Mouse (Mus musculus): ENCODE measurements around the gene Inka1. TPM values are rescaled to one million over a fixed set of nuclear protein-coding genes. Genes with fewer than 3 reads are reported as not detected.

Gene Inka1
- polyA plus RNA-seq, 2 experiments from 2014 or later, result 0.63 to 0.87 TPM

GRCm38 (mm10) chr9:107950460-107951355 lies 35.0 kb downstream of the Inka1 start:
- peak; percentile 100 for ATAC-seq

- no peak for ATAC-seq
Observed at GRCm38 (mm10) chr9:107949922-107950235, 35.8 kb downstream of the Inka1 start, which contains the start of gene Traip. Traip (plus strand) TSS chr9:107950136.

DNA sequence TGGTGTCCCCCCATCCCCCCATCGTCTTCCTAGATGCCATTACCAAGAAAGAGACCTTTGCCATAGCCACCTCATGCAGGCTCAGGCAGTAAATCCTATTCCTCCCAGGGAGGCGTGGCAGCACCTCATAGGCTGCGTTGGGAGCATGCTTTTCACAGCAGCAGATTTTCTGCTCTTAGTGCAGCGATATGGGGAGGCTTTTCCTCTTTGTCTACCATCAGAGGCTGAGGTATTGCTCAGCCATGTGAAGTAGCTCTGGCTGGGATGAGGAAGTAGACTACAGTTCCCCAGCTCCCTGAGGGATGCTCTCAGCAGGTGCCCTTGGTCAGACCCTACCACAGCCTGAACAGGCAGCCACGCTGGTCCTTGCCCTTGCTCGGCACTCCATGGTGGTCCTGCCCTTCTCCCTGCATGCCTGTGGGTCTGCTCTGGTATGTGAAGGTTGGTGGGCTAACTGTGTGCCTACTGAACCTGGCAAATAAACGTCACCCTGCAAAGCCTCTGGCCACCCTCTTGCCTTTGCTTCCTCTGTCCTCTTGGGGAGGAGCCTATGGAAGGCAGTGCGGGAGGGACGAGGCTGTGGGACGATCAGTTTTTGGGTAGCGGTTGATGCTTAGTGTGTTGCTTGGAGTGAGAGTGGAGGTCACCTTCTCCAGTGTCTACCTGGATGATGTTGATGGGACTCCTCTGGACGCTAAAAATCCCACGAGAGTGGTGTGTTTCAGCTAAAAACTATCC lies 36.3 kb downstream of the Inka1 start:
- ATAC-seq, result no peak

- no peak for ATAC-seq
Observed at GRCm38 (mm10) chr9:107947241-107948194, 38.2 kb downstream of the Inka1 start.

DNA sequence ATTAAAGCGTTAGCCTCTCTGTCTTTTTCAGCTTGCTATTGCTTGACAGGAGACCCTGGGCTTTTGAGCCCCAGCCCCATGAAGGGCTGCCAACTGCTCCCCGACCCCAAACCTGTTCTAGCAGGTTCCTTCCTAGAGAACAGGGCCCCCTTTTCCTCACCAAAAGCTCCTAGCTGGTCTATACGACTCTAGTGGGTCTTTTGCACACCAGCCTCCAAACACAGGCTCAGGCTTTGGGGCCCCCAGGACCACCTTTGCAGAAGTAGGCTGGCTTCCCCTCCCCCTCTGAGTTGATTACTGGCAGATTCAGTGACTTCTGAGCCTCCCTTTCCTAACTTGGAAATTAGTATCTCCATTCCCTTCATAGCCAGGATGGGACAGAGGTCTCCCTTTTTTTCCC lies 48.8 kb downstream of the Inka1 start:
- ATAC-seq, result no peak

- no peak for ATAC-seq
Observed at GRCm38 (mm10) chr9:107936215-107936822, 49.4 kb downstream of the Inka1 start.

GRCm38 (mm10) chr9:107935790-107936214 lies 49.9 kb downstream of the Inka1 start:
- ATAC-seq, result no peak

DNA sequence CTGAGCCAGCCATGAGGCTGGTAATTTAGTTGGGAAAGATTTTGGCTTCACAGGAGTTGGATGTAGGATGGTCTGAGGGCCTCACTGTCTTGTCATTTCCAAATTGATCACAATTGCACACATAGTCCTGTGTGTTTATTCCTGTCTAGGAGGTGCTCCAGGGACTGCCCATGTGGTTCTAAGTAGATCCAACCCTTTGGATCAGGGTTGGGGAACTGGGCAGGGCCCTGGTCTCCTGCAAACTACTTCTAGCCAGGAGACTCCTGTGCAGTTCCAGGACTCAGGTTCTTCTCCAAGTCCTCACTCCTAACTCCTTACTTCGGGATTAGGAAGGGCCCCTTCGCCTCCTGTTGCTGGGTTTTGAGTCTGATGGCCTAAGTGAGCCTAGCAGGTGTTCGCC lies 50.3 kb downstream of the Inka1 start, which contains the start of gene Camkv:
Camkv (plus strand) TSS at position 301 of the 400 bp plus-strand sequence.
- no peak for ATAC-seq

Other genes starting within 250 kb of the Inka1 start
- 100 to 1,000 TPM; 280 to 324 TPM for gene Rbm5, start 214.9 kb downstream of the Inka1 start, polyA plus RNA-seq (2017; shearing (Covaris generic))
- gene Rbm6, start 112.6 kb downstream of the Inka1 start, polyA plus RNA-seq (2017; shearing (Covaris generic)), result 100 to 1,000 TPM in 1 of 2 experiments, 10 to 100 TPM in 1; 98.3 to 137 TPM
- gene Mon1a, start 97.7 kb downstream of the Inka1 start, polyA plus RNA-seq (2017; shearing (Covaris generic)), result 10 to 100 TPM; 12.8 to 15.4 TPM
- not detected for gene Mst1r, start 79.0 kb downstream of the Inka1 start, polyA plus RNA-seq (2017; shearing (Covaris generic))
- gene Actl11, start 57.4 kb downstream of the Inka1 start, polyA plus RNA-seq (2017; shearing (Covaris generic)), result not detected
- not detected for gene Camkv, start 50.2 kb downstream of the Inka1 start, polyA plus RNA-seq (2017; shearing (Covaris generic))
- gene Traip, start 35.7 kb downstream of the Inka1 start, polyA plus RNA-seq (2017; shearing (Covaris generic)), result 1 to 10 TPM; 2.4 to 5.1 TPM
- 100 to 1,000 TPM; 184 to 299 TPM for gene Uba7, start 10.4 kb downstream of the Inka1 start, polyA plus RNA-seq (2017; shearing (Covaris generic))
- gene Gm20661, start 2.8 kb downstream of the Inka1 start, polyA plus RNA-seq (2017; shearing (Covaris generic)), result not detected
- gene Cdhr4, start 6.6 kb upstream of the Inka1 start, polyA plus RNA-seq (2017; shearing (Covaris generic)), result 1 to 10 TPM in 1 of 2 experiments, under 1 TPM in 1; 0.39 to 1.8 TPM
- gene Gm20662, start 10.5 kb upstream of the Inka1 start, polyA plus RNA-seq (2017; shearing (Covaris generic)), result not detected
- 100 to 1,000 TPM in 1 of 2 experiments, 10 to 100 TPM in 1; 65.9 to 118 TPM for gene Ip6k1, start 16.6 kb upstream of the Inka1 start, polyA plus RNA-seq (2017; shearing (Covaris generic))
- 10 to 100 TPM; 18.0 to 25.0 TPM for gene Gmppb, start 63.4 kb upstream of the Inka1 start, polyA plus RNA-seq (2017; shearing (Covaris generic))
- gene Amigo3, start 67.3 kb upstream of the Inka1 start, polyA plus RNA-seq (2017; shearing (Covaris generic)), result 1 to 10 TPM; 2.0 to 2.8 TPM
- gene Mst1, start 94.6 kb upstream of the Inka1 start, polyA plus RNA-seq (2017; shearing (Covaris generic)), result 1 to 10 TPM; 1.4 to 1.5 TPM
- 10 to 100 TPM; 68.1 to 87.9 TPM for gene Rnf123, start 97.5 kb upstream of the Inka1 start, polyA plus RNA-seq (2017; shearing (Covaris generic))
- gene Apeh, start 108.7 kb upstream of the Inka1 start, polyA plus RNA-seq (2017; shearing (Covaris generic)), result 10 to 100 TPM; 52.2 to 70.5 TPM
- gene Bsn, start 204.5 kb upstream of the Inka1 start, polyA plus RNA-seq (2017; shearing (Covaris generic)), result under 1 TPM; 0.10 to 0.23 TPM

Data from CD4-positive, CD25-positive, alpha-beta regulatory T cell, adult 4 months (primary cell).